Mouse (Mus musculus) liver, postnatal 0 days (tissue): Measurements from ENCODE around the gene Fermt2. TPM values are rescaled to one million over a fixed set of nuclear protein-coding genes. Genes with fewer than 3 reads are reported as not detected.

Source experiments
- ATAC-seq: fragments of 200-750 bp; cut with Nextera tagmentation; 2 replicates; pipeline ENCODE4 v1.8.0; 2017; ENCODE audit warnings: mild to moderate bottlenecking, moderate library complexity
- DNase-seq: peaks from one replicate; pipeline ENCODE4 v3.0.0-alpha.2; 2016
- H3K27ac ChIP-seq: fragments of 300-500 bp; sonication (generic); 2 replicates; pipeline ENCODE4 v1.5.1; 2014; ENCODE audit warnings: antibody characterized with exemption, moderate library complexity, mild to moderate bottlenecking, low read depth
- H3K27me3 ChIP-seq: fragments of 300-500 bp; sonication (generic); 2 replicates; pipeline ENCODE4 v1.6.1; 2014; ENCODE audit warnings: low read length, control low read depth, mixed read lengths; ENCODE audit not compliant: insufficient read depth
- H3K36me3 ChIP-seq: fragments of 300-500 bp; sonication (generic); replicated peaks from 2 replicates; pipeline ENCODE4 v1.6.1; 2014; ENCODE audit warnings: mild to moderate bottlenecking, control low read depth, low read length, moderate library complexity, mixed read lengths; ENCODE audit not compliant: insufficient read depth
- H3K4me1 ChIP-seq: fragments of 300-500 bp; sonication (generic); 2 replicates; pipeline ENCODE4 v1.6.1; 2014; ENCODE audit warnings: antibody characterized with exemption, mild to moderate bottlenecking, control low read depth; ENCODE audit not compliant: insufficient read depth
- H3K4me2 ChIP-seq: fragments of 300-500 bp; sonication (generic); 2 replicates; pipeline ENCODE4 v1.6.1; 2014; ENCODE audit warnings: low read depth, mild to moderate bottlenecking, low read length, moderate library complexity, mixed read lengths
- H3K4me3 ChIP-seq: fragments of 300-500 bp; sonication (generic); 2 replicates; pipeline ENCODE4 v1.5.1; 2014; ENCODE audit warnings: low read depth, low read length
- H3K9ac ChIP-seq: fragments of 300-500 bp; sonication (generic); replicated peaks from 2 replicates; pipeline ENCODE4 v1.6.1; 2014; ENCODE audit warnings: mild to moderate bottlenecking, moderate library complexity
- H3K9me3 ChIP-seq: fragments of 300-500 bp; sonication (generic); 2 replicates; pipeline ENCODE4 v1.6.1; 2016; ENCODE audit warnings: mild to moderate bottlenecking, control low read depth, low read length, mixed read lengths
- CTCF ChIP-seq: sonication (generic); IDR thresholded peaks from 2 replicates; pipeline ENCODE4 v1.5.1; 2016; ENCODE audit warnings: antibody characterized with exemption, low read depth
- EP300 ChIP-seq: IDR thresholded peaks from 2 replicates; pipeline ENCODE4 v1.6.1; 2016; ENCODE audit warnings: antibody characterized with exemption, low read depth, mild to moderate bottlenecking
- WGBS: fragments of 180-500 bp; shearing (Covaris S2); extraction: QIAGEN DNeasy Blood & Tissue Kit; methylation state at CpG from one replicate; pipeline ENCODE4 v1.1.7; 2014; ENCODE audit not compliant: insufficient replicate concordance; 5-methylcytosine and 5-hydroxymethylcytosine counted together
- polyA plus RNA-seq: library from polyadenylated mRNA; unstranded; fragments of >200 nt; fragmentation: Nextera tagmentation; extraction: Ambion mirVana; gene quantifications from 2 replicates; pipeline ENCODE4 v1.2.1, GENCODE M21; 2015

Fermt2 gene
- polyA plus RNA-seq, 1 experiment from 2014 or later, result 76.8 TPM

DNA sequence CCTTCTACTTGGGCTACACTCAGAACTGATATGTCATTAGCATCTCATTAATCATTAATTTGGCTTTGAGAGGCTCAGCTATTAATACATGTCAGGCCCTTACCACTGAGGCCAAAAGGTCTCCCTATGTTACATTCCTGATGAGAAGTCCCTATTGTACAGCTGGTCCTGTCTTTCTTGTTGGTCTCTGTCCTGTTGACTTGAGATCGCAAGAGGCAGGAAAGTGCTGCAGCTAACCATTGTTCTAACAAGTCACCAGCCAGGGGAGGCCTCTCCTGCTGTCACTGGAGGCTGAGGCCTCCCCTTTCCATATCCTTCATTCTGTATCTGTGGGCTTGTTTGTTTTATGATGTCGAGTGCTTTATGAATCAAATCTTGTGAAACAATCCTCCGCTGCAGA lies 83.1 kb downstream of the Fermt2 start:
- no peaks in the 10 kb centered on the region for H3K27me3 ChIP-seq
- H3K4me1 ChIP-seq, result no peaks in the 10 kb centered on the region
- no peaks in the 10 kb centered on the region for H3K36me3 ChIP-seq
- H3K9me3 ChIP-seq, result no peaks in the 10 kb centered on the region
- H3K27ac ChIP-seq, result no peak overlapping the region
- no peak overlapping the region for H3K4me3 ChIP-seq
- WGBS, result 64% methylated on average over 3 of the region's 3 CpGs
- ATAC-seq, result no peak
- H3K9ac ChIP-seq, result no peak overlapping the region
- H3K4me2 ChIP-seq, result no peak overlapping the region
- TF ChIP-seq CTCF, result no peak
- no peak for TF ChIP-seq EP300
- DNase-seq, result no peak

DNA sequence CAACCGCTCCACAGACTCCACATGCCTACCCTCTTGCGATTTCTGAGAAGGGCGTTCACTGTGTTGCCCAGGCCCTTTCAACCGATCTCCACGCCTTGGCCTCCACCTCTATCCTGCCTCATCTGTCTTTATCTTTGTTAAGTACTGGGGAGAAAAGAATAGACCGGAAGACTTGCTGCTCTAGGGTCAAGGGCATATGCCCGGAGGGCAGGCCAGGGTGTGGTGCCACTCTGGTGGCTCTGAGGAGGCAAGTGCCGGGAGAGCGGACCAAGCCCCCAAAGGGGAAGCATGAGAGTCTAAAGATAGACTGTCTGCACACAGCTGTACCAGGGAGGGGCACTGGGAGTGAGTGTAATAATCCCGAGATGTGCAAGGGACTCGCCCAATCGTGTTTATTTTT lies 84.5 kb downstream of the Fermt2 start:
- ATAC-seq, result no peak
- TF ChIP-seq CTCF (no peak), EP300 (no peak)
- Histone ChIP-seq H3K9me3 (no peaks in the 10 kb centered on the region), H3K27ac (no peak overlapping the region), H3K4me3 (no peak overlapping the region), H3K27me3 (no peaks in the 10 kb centered on the region), H3K4me2 (no peak overlapping the region), H3K36me3 (no peaks in the 10 kb centered on the region), H3K9ac (no peak overlapping the region), H3K4me1 (no peaks in the 10 kb centered on the region)
- DNase-seq, result no peak
- WGBS, result 59% methylated on average over 12 of the region's 12 CpGs

DNA sequence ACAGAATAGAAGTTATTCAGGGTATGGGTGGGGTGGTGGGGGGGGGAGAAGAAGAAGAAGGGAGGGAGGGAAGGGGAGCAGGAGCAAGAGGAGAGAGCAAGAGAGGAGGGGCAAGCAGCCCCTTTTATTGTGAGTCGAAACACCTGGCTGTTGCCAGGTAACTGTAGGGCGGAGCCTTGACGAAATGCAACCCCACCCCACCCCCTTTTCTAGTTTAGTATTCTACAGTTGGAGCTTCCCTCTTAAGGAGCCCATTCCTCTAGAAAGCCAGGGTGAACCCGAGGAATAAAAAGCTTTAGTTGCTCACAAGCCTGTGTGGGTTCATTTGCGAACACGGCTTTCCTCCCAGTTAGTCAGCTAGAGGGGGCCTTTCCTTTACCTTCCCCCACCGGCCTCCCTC lies 85.0 kb downstream of the Fermt2 start:
- Histone ChIP-seq H3K9me3 (no peaks in the 10 kb centered on the region), H3K27ac (no peak overlapping the region), H3K36me3 (no peaks in the 10 kb centered on the region), H3K9ac (no peak overlapping the region), H3K4me2 (no peak overlapping the region), H3K27me3 (no peaks in the 10 kb centered on the region), H3K4me3 (no peak overlapping the region), H3K4me1 (no peaks in the 10 kb centered on the region)
- no peak for DNase-seq
- 60% methylated on average over 7 of the region's 7 CpGs for WGBS
- no peak for ATAC-seq
- no peak for TF ChIP-seq CTCF
- TF ChIP-seq EP300, result no peak

DNA sequence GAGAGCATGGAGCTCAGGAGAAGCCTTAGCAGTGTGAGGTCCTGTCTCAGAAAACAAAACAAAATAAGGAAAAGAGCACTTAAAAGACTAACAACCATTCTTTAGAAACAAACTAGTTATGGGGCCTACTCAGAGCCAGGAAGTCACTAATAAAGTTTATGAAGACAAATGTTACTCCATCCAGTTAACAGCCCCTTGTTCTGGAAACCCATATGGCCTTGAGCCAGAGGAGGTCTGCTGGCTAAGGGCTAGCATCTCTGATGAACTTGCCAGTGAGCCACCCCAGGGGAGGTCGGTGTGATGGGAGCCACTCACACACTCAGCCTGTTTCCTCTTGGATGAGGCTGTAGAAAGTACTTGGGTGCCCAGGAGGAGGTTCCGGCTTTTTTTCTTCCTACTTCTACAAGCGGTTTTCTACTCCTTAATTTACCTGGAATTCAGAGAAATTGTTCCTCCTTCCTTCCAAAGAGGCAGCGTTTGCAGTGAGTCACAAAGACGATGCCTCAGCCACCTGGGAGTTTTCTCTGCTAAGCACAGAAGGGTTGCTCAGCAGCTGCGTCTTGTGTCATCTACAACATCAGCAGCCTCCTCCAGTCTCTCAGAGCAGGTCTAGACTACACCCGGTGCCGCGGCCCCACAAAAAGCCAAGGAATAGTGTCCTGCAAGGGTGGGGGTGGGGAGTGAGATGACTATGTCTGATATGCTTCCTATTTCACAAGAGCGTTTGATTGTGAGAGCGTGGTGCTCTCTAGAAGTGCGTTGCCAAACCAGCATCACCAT lies 86.9 kb downstream of the Fermt2 start:
- Histone ChIP-seq H3K27ac (no peak overlapping the region), H3K27me3 (no peaks in the 10 kb centered on the region), H3K9ac (no peak overlapping the region), H3K4me3 (no peak overlapping the region), H3K9me3 (no peaks in the 10 kb centered on the region), H3K36me3 (no peaks in the 10 kb centered on the region), H3K4me2 (no peak overlapping the region), H3K4me1 (no peaks in the 10 kb centered on the region)
- TF ChIP-seq EP300 (no peak), CTCF (no peak)
- WGBS, result 45% methylated on average over 12 of the region's 12 CpGs
- ATAC-seq, result no peak
- DNase-seq, result no peak

DNA sequence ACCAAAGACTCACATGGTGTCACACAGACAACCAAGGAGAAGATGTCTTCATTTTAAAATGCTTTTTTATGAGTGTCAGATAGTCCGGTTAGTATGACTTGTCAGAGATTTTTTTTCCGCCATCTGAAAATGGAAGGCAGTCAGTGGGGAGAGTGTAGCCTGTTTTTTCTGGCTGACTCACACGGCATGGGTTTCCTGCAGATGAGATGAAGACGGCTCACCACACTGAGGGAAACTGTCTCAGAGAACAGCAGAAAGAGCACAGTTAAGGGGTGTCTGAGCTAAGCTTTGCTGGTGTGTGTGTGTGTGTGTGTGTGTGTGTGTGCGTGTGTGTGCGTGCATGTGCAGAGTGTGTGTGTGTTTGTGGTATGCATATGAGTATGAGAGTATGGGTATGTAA lies 88.6 kb downstream of the Fermt2 start:
- no peaks in the 10 kb centered on the region for H3K9me3 ChIP-seq
- no peak for DNase-seq
- H3K4me2 ChIP-seq, result no peak overlapping the region
- H3K27ac ChIP-seq, result no peak overlapping the region
- TF ChIP-seq CTCF (no peak), EP300 (no peak)
- H3K36me3 ChIP-seq, result no peaks in the 10 kb centered on the region
- WGBS, result 67% methylated on average over 6 of the region's 6 CpGs
- ATAC-seq, result no peak
- no peaks in the 10 kb centered on the region for H3K27me3 ChIP-seq
- no peak overlapping the region for H3K4me3 ChIP-seq
- no peaks in the 10 kb centered on the region for H3K4me1 ChIP-seq
- H3K9ac ChIP-seq, result no peak overlapping the region

DNA sequence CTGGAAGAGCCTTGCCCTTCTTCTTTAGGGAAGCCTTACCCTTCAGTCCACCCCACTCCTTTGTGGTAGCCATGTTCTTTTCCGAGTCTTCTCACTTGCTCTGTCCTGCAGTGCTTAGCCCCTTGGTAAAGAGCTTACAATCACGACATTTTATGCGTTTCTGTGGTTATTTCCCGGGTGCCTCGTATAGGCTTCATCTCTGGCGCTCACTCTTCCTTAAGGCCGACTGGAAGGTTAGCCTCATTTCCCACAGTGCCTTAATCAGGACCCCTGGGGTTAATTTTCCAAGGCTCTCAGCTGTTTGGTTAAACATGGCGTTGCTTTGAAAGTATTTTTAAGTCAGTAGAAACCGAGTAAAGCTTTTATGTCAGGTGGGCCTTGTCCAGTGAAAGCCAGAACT lies 90.5 kb downstream of the Fermt2 start:
- ATAC-seq (no peak), DNase-seq (no peak)
- no peaks in the 10 kb centered on the region for H3K27me3 ChIP-seq
- no peak overlapping the region for H3K27ac ChIP-seq
- H3K36me3 ChIP-seq, result no peaks in the 10 kb centered on the region
- H3K4me2 ChIP-seq, result no peak overlapping the region
- no peak for TF ChIP-seq CTCF
- TF ChIP-seq EP300, result no peak
- H3K4me1 ChIP-seq, result no peaks in the 10 kb centered on the region
- WGBS, result 82% methylated on average over 9 of the region's 9 CpGs
- no peaks in the 10 kb centered on the region for H3K9me3 ChIP-seq
- H3K4me3 ChIP-seq, result no peak overlapping the region
- H3K9ac ChIP-seq, result no peak overlapping the region
